Mouse (Mus musculus): ENCODE measurements around the gene Fxyd7.
A peak's percentile ranks its signal among the peaks of the same experiment; 100 is the strongest.

Fxyd7 gene

GRCm38 (mm10) chr7:31077470-31077869, 26.2 kb upstream of the Fxyd7 start:
- peak; percentile 20; the same call in 1 of the 2 replicates for ATAC-seq (ENCODE audit: insufficient number of reproducible peaks, low FRiP score, low TSS enrichment)

GRCm38 (mm10) chr7:31076492-31076891, 25.2 kb upstream of the Fxyd7 start, which contains the start of gene Fxyd3:
Gene Fxyd3, minus strand, starts transcription at chr7:31076704.
- ATAC-seq (ENCODE audit: insufficient number of reproducible peaks, low FRiP score, low TSS enrichment) = no peak

GRCm38 (mm10) chr7:31074713-31075069, 23.4 kb upstream of the Fxyd7 start:
- no peak for ATAC-seq (ENCODE audit: insufficient number of reproducible peaks, low FRiP score, low TSS enrichment)

GRCm38 (mm10) chr7:31074061-31074712, 22.9 kb upstream of the Fxyd7 start:
- no peak for ATAC-seq (ENCODE audit: insufficient number of reproducible peaks, low FRiP score, low TSS enrichment)

- ATAC-seq (ENCODE audit: insufficient number of reproducible peaks, low FRiP score, low TSS enrichment) = no peak
Measured at GRCm38 (mm10) chr7:31073546-31073945, 22.3 kb upstream of the Fxyd7 start.

GRCm38 (mm10) chr7:31072326-31072725, 21.1 kb upstream of the Fxyd7 start:
- ATAC-seq (ENCODE audit: insufficient number of reproducible peaks, low FRiP score, low TSS enrichment) = no peak

- no peak for ATAC-seq (ENCODE audit: insufficient number of reproducible peaks, low FRiP score, low TSS enrichment)
Measured at GRCm38 (mm10) chr7:31070324-31070723, 19.1 kb upstream of the Fxyd7 start.

- ATAC-seq (ENCODE audit: insufficient number of reproducible peaks, low FRiP score, low TSS enrichment) = no peak
Measured at GRCm38 (mm10) chr7:31069491-31069890, 18.2 kb upstream of the Fxyd7 start.

GRCm38 (mm10) chr7:31067836-31068235, 16.6 kb upstream of the Fxyd7 start:
- ATAC-seq (ENCODE audit: insufficient number of reproducible peaks, low FRiP score, low TSS enrichment) = no peak

GRCm38 (mm10) chr7:31063074-31063560, 11.8 kb upstream of the Fxyd7 start:
- ATAC-seq (ENCODE audit: insufficient number of reproducible peaks, low FRiP score, low TSS enrichment) = no peak

- ATAC-seq (ENCODE audit: insufficient number of reproducible peaks, low FRiP score, low TSS enrichment) = no peak
Measured at GRCm38 (mm10) chr7:31060621-31061010, 9.3 kb upstream of the Fxyd7 start.

- ATAC-seq (ENCODE audit: insufficient number of reproducible peaks, low FRiP score, low TSS enrichment) = no peak
Measured at GRCm38 (mm10) chr7:31059919-31060620, 8.8 kb upstream of the Fxyd7 start.

GRCm38 (mm10) chr7:31059108-31059507, 7.8 kb upstream of the Fxyd7 start, which contains the start of gene Lgi4:
Gene Lgi4, plus strand, starts transcription at chr7:31059342.
- ATAC-seq (ENCODE audit: insufficient number of reproducible peaks, low FRiP score, low TSS enrichment) = peak; percentile 53; the same call in 1 of the 2 replicates

GRCm38 (mm10) chr7:31058211-31058610, 6.9 kb upstream of the Fxyd7 start:
- ATAC-seq (ENCODE audit: insufficient number of reproducible peaks, low FRiP score, low TSS enrichment) = no peak

GRCm38 (mm10) chr7:31057730-31058129, 6.5 kb upstream of the Fxyd7 start:
- no peak for ATAC-seq (ENCODE audit: insufficient number of reproducible peaks, low FRiP score, low TSS enrichment)

- ATAC-seq (ENCODE audit: insufficient number of reproducible peaks, low FRiP score, low TSS enrichment) = no peak
Measured at GRCm38 (mm10) chr7:31057071-31057470, 5.8 kb upstream of the Fxyd7 start, which contains the start of gene Fxyd1. Gene Fxyd1, minus strand, starts transcription at chr7:31057199.

GRCm38 (mm10) chr7:31056448-31056847, 5.2 kb upstream of the Fxyd7 start:
- ATAC-seq (ENCODE audit: insufficient number of reproducible peaks, low FRiP score, low TSS enrichment) = no peak

GRCm38 (mm10) chr7:31055883-31056282, 4.6 kb upstream of the Fxyd7 start:
- ATAC-seq (ENCODE audit: insufficient number of reproducible peaks, low FRiP score, low TSS enrichment) = no peak

GRCm38 (mm10) chr7:31055354-31055824, 4.1 kb upstream of the Fxyd7 start:
- no peak for ATAC-seq (ENCODE audit: insufficient number of reproducible peaks, low FRiP score, low TSS enrichment)

- ATAC-seq (ENCODE audit: insufficient number of reproducible peaks, low FRiP score, low TSS enrichment) = no peak
Measured at GRCm38 (mm10) chr7:31054661-31055320, 3.5 kb upstream of the Fxyd7 start.

- ATAC-seq (ENCODE audit: insufficient number of reproducible peaks, low FRiP score, low TSS enrichment) = no peak
Measured at GRCm38 (mm10) chr7:31053882-31054447, 2.7 kb upstream of the Fxyd7 start.
